Mouse (Mus musculus): Measurements from ENCODE around the gene Pde10a. TPM values are rescaled to one million over a fixed set of nuclear protein-coding genes. Genes with fewer than 3 reads are reported as not detected.

Pde10a gene
- total and polyA plus RNA-seq, 2 experiments from 2014 or later, result 1.5 to 3.0 TPM

DNA sequence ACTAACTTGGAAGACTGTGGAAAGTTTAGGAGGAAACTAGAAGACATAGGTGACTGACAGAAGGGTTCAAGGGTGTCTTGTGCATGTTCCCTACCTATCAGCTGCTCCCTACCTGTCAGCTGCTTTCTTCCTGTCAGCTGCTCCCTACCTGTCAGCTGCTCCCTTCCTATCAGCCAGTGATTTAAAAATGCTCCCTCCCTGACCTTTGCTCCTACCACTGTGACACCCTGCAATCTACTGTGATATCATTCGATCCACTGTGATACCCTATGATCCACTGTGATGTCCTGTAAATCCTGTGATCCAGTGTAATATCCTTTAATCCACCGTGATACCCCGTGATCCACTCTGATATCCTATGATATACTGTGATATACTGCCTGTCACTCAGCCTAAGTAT lies 249.1 kb downstream of the Pde10a start:
- ATAC-seq (ENCODE audit: insufficient read depth, low read depth) (no peak), DNase-seq (ENCODE audit: low spot score) (no peak)
- no peak overlapping the region for H3K27ac ChIP-seq (ENCODE audit: low read depth)
- no peak overlapping the region for H3K4me3 ChIP-seq (ENCODE audit: low read depth, low read length)
- no peaks in the 10 kb centered on the region for H3K4me1 ChIP-seq (ENCODE audit: control insufficient read depth, insufficient read depth)
- no peak overlapping the region for H3K4me2 ChIP-seq (ENCODE audit: low read depth, low read length)
- H3K36me3 ChIP-seq (replicated peaks; ENCODE audit: control insufficient read depth, insufficient read depth, low read length), result no peaks in the 10 kb centered on the region
- H3K9ac ChIP-seq (replicated peaks; ENCODE audit: low read depth, low read length), result no peak overlapping the region
- WGBS, result 84% methylated on average over 3 of the region's 3 CpGs
- no peak for TF ChIP-seq EP300 (IDR thresholded peaks at IDR 0.05; ENCODE audit: low read depth)
- no peak for TF ChIP-seq CTCF (IDR thresholded peaks at IDR 0.05; ENCODE audit: low read depth)
- no peaks in the 10 kb centered on the region for H3K9me3 ChIP-seq (replicated peaks; ENCODE audit: control insufficient read depth, low read length)
- H3K27me3 ChIP-seq (ENCODE audit: control insufficient read depth, insufficient read depth, low read length), result no peaks in the 10 kb centered on the region

DNA sequence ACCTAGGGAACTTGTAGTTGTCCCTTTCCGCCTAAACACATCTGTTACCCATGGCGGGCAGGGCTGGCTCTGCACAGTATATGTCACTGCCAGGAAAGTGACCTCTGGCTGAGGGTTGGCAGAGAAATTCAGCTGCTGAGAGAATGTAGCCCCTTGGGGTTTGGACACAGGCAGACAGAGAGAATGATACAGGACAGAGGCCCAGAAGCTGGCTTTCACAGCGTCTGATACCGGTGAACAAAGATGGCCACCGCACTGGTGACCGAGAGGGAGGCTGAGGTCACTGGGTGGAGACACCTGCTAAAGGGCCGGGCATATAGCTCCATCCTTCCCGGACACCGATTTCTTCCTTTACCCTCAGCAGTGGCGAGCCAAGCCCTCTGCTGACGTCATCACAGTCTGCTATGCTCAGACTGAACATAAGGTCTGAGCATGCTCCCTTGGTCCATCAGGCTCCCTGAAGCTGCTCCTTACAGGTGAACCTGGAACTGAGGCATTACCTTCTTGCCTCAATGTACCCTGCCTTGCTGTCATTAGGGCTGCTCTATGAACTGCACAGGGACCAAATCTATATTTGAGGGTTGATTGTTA lies 250.5 kb downstream of the Pde10a start:
- 73% methylated on average over 11 of the region's 11 CpGs for WGBS
- Histone ChIP-seq H3K27ac (ENCODE audit: low read depth) (no peak overlapping the region), H3K27me3 (ENCODE audit: control insufficient read depth, insufficient read depth, low read length) (no peaks in the 10 kb centered on the region), H3K36me3 (replicated peaks; ENCODE audit: control insufficient read depth, insufficient read depth, low read length) (no peaks in the 10 kb centered on the region), H3K4me2 (ENCODE audit: low read depth, low read length) (no peak overlapping the region), H3K4me1 (ENCODE audit: control insufficient read depth, insufficient read depth) (no peaks in the 10 kb centered on the region), H3K9ac (replicated peaks; ENCODE audit: low read depth, low read length) (no peak overlapping the region), H3K9me3 (replicated peaks; ENCODE audit: control insufficient read depth, low read length) (no peaks in the 10 kb centered on the region), H3K4me3 (ENCODE audit: low read depth, low read length) (no peak overlapping the region)
- no peak for ATAC-seq (ENCODE audit: insufficient read depth, low read depth)
- TF ChIP-seq EP300 (IDR thresholded peaks at IDR 0.05; ENCODE audit: low read depth) (no peak), CTCF (IDR thresholded peaks at IDR 0.05; ENCODE audit: low read depth) (no peak)
- DNase-seq (ENCODE audit: low spot score), result no peak

DNA sequence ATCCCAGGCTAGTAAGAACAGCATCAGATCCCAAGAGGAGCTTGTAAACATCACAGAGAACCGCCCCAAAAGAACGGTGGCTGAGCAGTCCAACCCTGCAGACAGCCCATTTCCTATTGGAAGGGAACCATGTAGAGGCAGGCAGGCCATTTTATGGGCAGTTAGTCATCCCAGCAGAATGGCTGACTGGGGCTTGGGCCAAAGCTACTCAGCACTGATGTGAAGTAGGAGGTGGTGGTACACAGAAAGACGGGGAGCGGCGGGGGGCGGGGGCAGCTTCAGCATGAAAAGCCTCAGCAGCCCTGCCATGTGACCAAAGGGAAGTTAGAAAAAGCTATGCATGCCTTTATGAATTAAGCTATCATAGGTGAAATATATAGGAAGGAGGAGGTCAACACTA lies 252.5 kb downstream of the Pde10a start:
- Histone ChIP-seq H3K9me3 (replicated peaks; ENCODE audit: control insufficient read depth, low read length) (no peaks in the 10 kb centered on the region), H3K27ac (ENCODE audit: low read depth) (no peak overlapping the region), H3K4me2 (ENCODE audit: low read depth, low read length) (no peak overlapping the region), H3K36me3 (replicated peaks; ENCODE audit: control insufficient read depth, insufficient read depth, low read length) (no peaks in the 10 kb centered on the region), H3K4me1 (ENCODE audit: control insufficient read depth, insufficient read depth) (no peaks in the 10 kb centered on the region), H3K27me3 (ENCODE audit: control insufficient read depth, insufficient read depth, low read length) (no peaks in the 10 kb centered on the region), H3K9ac (replicated peaks; ENCODE audit: low read depth, low read length) (no peak overlapping the region), H3K4me3 (ENCODE audit: low read depth, low read length) (no peak overlapping the region)
- WGBS, result 85% methylated on average over 6 of the region's 6 CpGs
- ATAC-seq (ENCODE audit: insufficient read depth, low read depth) (no peak), DNase-seq (ENCODE audit: low spot score) (no peak)
- TF ChIP-seq CTCF (IDR thresholded peaks at IDR 0.05; ENCODE audit: low read depth) (no peak), EP300 (IDR thresholded peaks at IDR 0.05; ENCODE audit: low read depth) (no peak)

DNA sequence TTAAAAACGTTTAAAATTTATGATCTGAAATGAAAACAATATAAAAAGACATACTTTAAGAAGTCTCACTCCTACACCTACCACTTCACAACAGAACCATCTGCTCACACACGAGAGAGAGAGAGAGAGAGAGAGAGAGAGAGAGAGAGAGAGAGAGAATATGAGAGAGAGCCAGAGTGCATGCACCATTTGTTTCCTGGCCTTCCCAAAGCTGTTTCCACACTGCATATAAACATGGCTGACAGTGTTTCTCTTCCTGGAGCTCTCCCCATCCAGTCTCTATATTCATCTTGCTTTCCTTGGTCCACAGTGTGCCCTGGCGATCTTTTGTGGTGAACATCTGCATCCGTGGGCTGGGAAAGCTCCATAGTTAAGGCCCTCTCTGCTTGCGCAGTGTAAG lies 253.7 kb downstream of the Pde10a start:
- DNase-seq (ENCODE audit: low spot score) (no peak), ATAC-seq (ENCODE audit: insufficient read depth, low read depth) (no peak)
- H3K4me1 ChIP-seq (ENCODE audit: control insufficient read depth, insufficient read depth), result no peaks in the 10 kb centered on the region
- H3K9ac ChIP-seq (replicated peaks; ENCODE audit: low read depth, low read length), result no peak overlapping the region
- no peaks in the 10 kb centered on the region for H3K27me3 ChIP-seq (ENCODE audit: control insufficient read depth, insufficient read depth, low read length)
- no peaks in the 10 kb centered on the region for H3K36me3 ChIP-seq (replicated peaks; ENCODE audit: control insufficient read depth, insufficient read depth, low read length)
- H3K27ac ChIP-seq (ENCODE audit: low read depth), result no peak overlapping the region
- WGBS, result 53% methylated on average over 5 of the region's 5 CpGs
- no peak overlapping the region for H3K4me3 ChIP-seq (ENCODE audit: low read depth, low read length)
- H3K9me3 ChIP-seq (replicated peaks; ENCODE audit: control insufficient read depth, low read length), result no peaks in the 10 kb centered on the region
- TF ChIP-seq CTCF (IDR thresholded peaks at IDR 0.05; ENCODE audit: low read depth) (no peak), EP300 (IDR thresholded peaks at IDR 0.05; ENCODE audit: low read depth) (no peak)
- H3K4me2 ChIP-seq (ENCODE audit: low read depth, low read length), result no peak overlapping the region

DNA sequence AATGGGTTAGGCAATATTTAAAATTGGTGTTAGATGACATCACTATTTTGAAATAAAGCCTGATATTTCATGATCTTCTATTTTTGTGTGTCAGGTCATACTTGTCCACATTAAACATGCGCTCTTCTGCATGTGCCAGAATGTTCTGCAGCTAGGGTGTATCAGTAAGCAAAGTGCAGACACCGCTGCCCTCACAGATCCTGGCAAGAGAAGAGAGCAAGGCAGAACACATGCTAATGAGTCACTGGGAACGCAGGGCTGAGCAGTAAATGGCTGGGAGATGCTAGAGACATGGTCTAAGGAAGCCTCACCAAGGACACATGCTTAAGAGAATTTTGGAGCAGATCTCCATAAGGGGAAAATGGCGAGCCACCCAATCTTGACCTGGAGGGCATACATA lies 255.3 kb downstream of the Pde10a start:
- Histone ChIP-seq H3K9ac (replicated peaks; ENCODE audit: low read depth, low read length) (no peak overlapping the region), H3K4me1 (ENCODE audit: control insufficient read depth, insufficient read depth) (no peaks in the 10 kb centered on the region), H3K4me2 (ENCODE audit: low read depth, low read length) (no peak overlapping the region), H3K36me3 (replicated peaks; ENCODE audit: control insufficient read depth, insufficient read depth, low read length) (no peaks in the 10 kb centered on the region), H3K9me3 (replicated peaks; ENCODE audit: control insufficient read depth, low read length) (no peaks in the 10 kb centered on the region), H3K4me3 (ENCODE audit: low read depth, low read length) (no peak overlapping the region), H3K27ac (ENCODE audit: low read depth) (no peak overlapping the region), H3K27me3 (ENCODE audit: control insufficient read depth, insufficient read depth, low read length) (no peaks in the 10 kb centered on the region)
- DNase-seq (ENCODE audit: low spot score) (no peak), ATAC-seq (ENCODE audit: insufficient read depth, low read depth) (no peak)
- TF ChIP-seq EP300 (IDR thresholded peaks at IDR 0.05; ENCODE audit: low read depth) (no peak), CTCF (IDR thresholded peaks at IDR 0.05; ENCODE audit: low read depth) (no peak)
- 76% methylated on average over 4 of the region's 4 CpGs for WGBS

DNA sequence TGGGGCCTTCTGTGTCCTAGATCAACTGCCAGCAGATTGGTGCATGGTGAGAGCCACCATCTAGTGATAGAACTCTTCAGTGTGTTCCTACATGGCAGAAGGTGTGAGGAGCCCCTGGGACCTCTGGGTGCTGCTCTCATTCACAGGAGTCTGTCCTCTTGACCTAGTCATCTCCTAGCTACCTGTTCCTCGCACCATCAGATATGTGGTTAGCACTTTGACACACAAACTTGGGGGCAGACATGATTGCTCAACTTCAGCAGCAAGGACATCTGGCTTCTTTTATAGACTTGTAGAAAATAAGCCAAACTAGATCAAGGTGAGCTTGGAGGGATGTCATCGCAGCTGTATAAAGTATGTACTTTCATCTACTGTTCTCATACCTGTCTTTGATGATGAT lies 255.9 kb downstream of the Pde10a start:
- ATAC-seq (ENCODE audit: insufficient read depth, low read depth) (no peak), DNase-seq (ENCODE audit: low spot score) (no peak)
- H3K36me3 ChIP-seq (replicated peaks; ENCODE audit: control insufficient read depth, insufficient read depth, low read length), result no peaks in the 10 kb centered on the region
- H3K9me3 ChIP-seq (replicated peaks; ENCODE audit: control insufficient read depth, low read length), result no peaks in the 10 kb centered on the region
- no peak overlapping the region for H3K9ac ChIP-seq (replicated peaks; ENCODE audit: low read depth, low read length)
- no peak overlapping the region for H3K27ac ChIP-seq (ENCODE audit: low read depth)
- no peak overlapping the region for H3K4me2 ChIP-seq (ENCODE audit: low read depth, low read length)
- no peaks in the 10 kb centered on the region for H3K27me3 ChIP-seq (ENCODE audit: control insufficient read depth, insufficient read depth, low read length)
- H3K4me3 ChIP-seq (ENCODE audit: low read depth, low read length), result no peak overlapping the region
- no peaks in the 10 kb centered on the region for H3K4me1 ChIP-seq (ENCODE audit: control insufficient read depth, insufficient read depth)
- TF ChIP-seq CTCF (IDR thresholded peaks at IDR 0.05; ENCODE audit: low read depth) (no peak), EP300 (IDR thresholded peaks at IDR 0.05; ENCODE audit: low read depth) (no peak)
- 80% methylated on average over 2 of the region's 2 CpGs for WGBS

All from heart, postnatal 0 days (tissue).